Mouse (Mus musculus) bone marrow, adult 2 months (tissue): ENCODE measurements around the gene Cenpf.

Source experiments
- CTCF ChIP-seq: fragments of 200-500 bp; IDR thresholded peaks from 2 replicates; pipeline ENCODE4 v1.5.1; 2011; ENCODE audit warnings: low read length, control low read depth; ENCODE audit not compliant: control insufficient read depth, insufficient read depth
- POLR2A ChIP-seq: fragments of 200-500 bp; IDR thresholded peaks from 2 replicates; pipeline ENCODE4 v1.6.1; 2011; ENCODE audit warnings: low read depth, mild to moderate bottlenecking, control low read depth, low read length, borderline replicate concordance; ENCODE audit not compliant: control insufficient read depth

DNA sequence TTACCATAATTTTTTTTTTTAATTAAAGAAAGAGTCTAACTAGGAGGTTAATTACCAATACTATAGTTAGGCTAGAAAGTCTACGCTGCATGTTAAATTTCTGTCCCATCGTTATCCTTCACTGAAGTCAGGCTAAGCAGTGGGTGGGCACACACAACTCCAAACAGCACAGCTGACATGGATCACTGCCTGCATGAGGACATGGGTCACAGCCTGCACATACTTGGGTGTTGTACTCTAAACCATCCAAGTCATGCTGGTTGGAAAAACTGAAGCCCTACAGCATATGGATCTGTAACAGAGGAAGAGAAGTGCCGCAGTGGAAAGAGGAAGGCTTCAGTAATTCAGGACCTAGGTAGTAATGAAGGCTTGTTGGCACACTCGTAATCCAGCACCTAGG lies 76.1 kb downstream of the Cenpf start:
- TF ChIP-seq POLR2A, result no peak
- TF ChIP-seq CTCF, result no peak
